Mouse (Mus musculus): ENCODE measurements around the gene Tmem120a.

Tmem120a gene

GRCm38 (mm10) chr5:135705383-135705782 is 38.9 kb downstream of the Tmem120a start:
- no peak for DNase-seq

- DNase-seq, result no peak
Observed at GRCm38 (mm10) chr5:135703431-135703830, 40.8 kb downstream of the Tmem120a start.

GRCm38 (mm10) chr5:135702682-135703192 is 41.5 kb downstream of the Tmem120a start:
- DNase-seq, result peak; percentile 91

GRCm38 (mm10) chr5:135702190-135702589 is 42.1 kb downstream of the Tmem120a start:
- DNase-seq, result no peak

- DNase-seq, result no peak
Observed at GRCm38 (mm10) chr5:135701601-135702000, 42.6 kb downstream of the Tmem120a start.

GRCm38 (mm10) chr5:135697711-135698111 is 46.5 kb downstream of the Tmem120a start:
- DNase-seq, result no peak

- no peak for DNase-seq
Observed at GRCm38 (mm10) chr5:135695277-135695721, 48.9 kb downstream of the Tmem120a start.

GRCm38 (mm10) chr5:135693281-135693853 is 50.9 kb downstream of the Tmem120a start:
- no peak for DNase-seq

GRCm38 (mm10) chr5:135691266-135691665 is 53.0 kb downstream of the Tmem120a start:
- no peak for DNase-seq

GRCm38 (mm10) chr5:135690401-135690800 is 53.8 kb downstream of the Tmem120a start:
- no peak for DNase-seq

Measured in thymus, postnatal 4 days (tissue).